Mouse (Mus musculus): ENCODE data around the gene Ep400. TPM values are rescaled to one million over a fixed set of nuclear protein-coding genes. Genes with fewer than 3 reads are reported as not detected.

Gene Ep400
- total RNA-seq, 2 experiments from 2014 or later = 30.1 to 87.2 TPM

Other genes with a start within 250 kb of the Ep400 start
- gene Galnt9, start 226.4 kb downstream of the Ep400 start, total RNA-seq (2015) = 38.5 and 38.8 TPM in 2 replicates
- gene Galnt9, start 226.4 kb downstream of the Ep400 start, total RNA-seq (2017) = 20.4 and 22.2 TPM in 2 replicates
- gene Noc4l, start 117.3 kb downstream of the Ep400 start, total RNA-seq (2015) = 11.9 and 12.2 TPM in 2 replicates
- gene Noc4l, start 117.3 kb downstream of the Ep400 start, total RNA-seq (2017) = 9.9 and 15.9 TPM in 2 replicates
- gene Ddx51, start 117.3 kb downstream of the Ep400 start, total RNA-seq (2015) = 9.7 and 10.8 TPM in 2 replicates
- gene Ddx51, start 117.3 kb downstream of the Ep400 start, total RNA-seq (2017) = 3.5 and 10.9 TPM in 2 replicates
- gene Pus1, start 9.9 kb upstream of the Ep400 start, total RNA-seq (2015) = 7.0 and 8.2 TPM in 2 replicates
- 20.4 and 21.6 TPM in 2 replicates for gene Pus1, start 9.9 kb upstream of the Ep400 start, total RNA-seq (2017)
- gene Ulk1, start 39.4 kb upstream of the Ep400 start, total RNA-seq (2015) = 19.3 and 24.1 TPM in 2 replicates
- 7.6 and 10.0 TPM in 2 replicates for gene Ulk1, start 39.4 kb upstream of the Ep400 start, total RNA-seq (2017)
- gene Hscb, start 69.1 kb upstream of the Ep400 start, total RNA-seq (2015) = 26.9 and 29.5 TPM in 2 replicates
- 20.3 and 33.5 TPM in 2 replicates for gene Hscb, start 69.1 kb upstream of the Ep400 start, total RNA-seq (2017)
- 22.7 and 24.7 TPM in 2 replicates for gene Chek2, start 69.3 kb upstream of the Ep400 start, total RNA-seq (2015)
- gene Chek2, start 69.3 kb upstream of the Ep400 start, total RNA-seq (2017) = 22.1 and 24.0 TPM in 2 replicates
- gene Ttc28, start 109.1 kb upstream of the Ep400 start, total RNA-seq (2015) = 0.89 TPM in 2 replicates
- gene Ttc28, start 109.1 kb upstream of the Ep400 start, total RNA-seq (2017) = 0.29 and 7.4 TPM in 2 replicates

Measured in megakaryocyte, adult 5-6 weeks (primary cell).